Mouse (Mus musculus): ENCODE results near the gene Caly. TPM values are rescaled to one million over a fixed set of nuclear protein-coding genes. Genes with fewer than 3 reads are reported as not detected.

Gene Caly
- not detected for total RNA-seq (2023)

GRCm38 (mm10) chr7:140082242-140082678 lies at the start of gene Caly:
TSS of gene Caly (minus strand) at chr7:140082548.

GRCm38 (mm10) chr7:140116329-140117054 lies 34.1 kb upstream of the Caly start, which contains the start of gene Echs1:
TSS of gene Echs1 (minus strand) at chr7:140116476.

GRCm38 (mm10) chr7:140115583-140116328 lies 33.4 kb upstream of the Caly start, which contains the start of gene Paox:
TSS of gene Paox (plus strand) at chr7:140115799.

GRCm38 (mm10) chr7:140101993-140102860 lies 19.9 kb upstream of the Caly start, which contains the start of gene Fuom:
TSS of gene Fuom (minus strand) at chr7:140102441.

GRCm38 (mm10) chr7:140092924-140093528 lies 10.7 kb upstream of the Caly start, which contains the start of gene Prap1:
TSS of gene Prap1 (plus strand) at chr7:140093395.

GRCm38 (mm10) chr7:140048361-140049114 lies 33.8 kb downstream of the Caly start, which contains the start of gene Msx3:
TSS of gene Msx3 (minus strand) at chr7:140049089.

GRCm38 (mm10) chr7:140036281-140037170 lies 45.8 kb downstream of the Caly start, which contains the start of the genes Zfp511 and Tubgcp2:
TSS of gene Zfp511 (plus strand) at chr7:140036391.
TSS of gene Tubgcp2 (minus strand) at chr7:140036669.

Other genes with a start within 250 kb of the Caly start
- not detected for gene Adgra1, start 248.4 kb downstream of the Caly start, total RNA-seq (2023)
- not detected for gene Kndc1, start 187.9 kb downstream of the Caly start, total RNA-seq (2023)
- not detected for gene Utf1, start 138.8 kb downstream of the Caly start, total RNA-seq (2023)
- not detected for gene 6430531B16Rik, start 103.8 kb downstream of the Caly start, total RNA-seq (2023)
- gene Adam8, start 90.0 kb downstream of the Caly start, total RNA-seq (2023): 3.3 TPM
- gene Zfp511, start 46.2 kb downstream of the Caly start, total RNA-seq (2023): 36.5 TPM
- 24.5 TPM for gene Tubgcp2, start 45.9 kb downstream of the Caly start, total RNA-seq (2023)
- gene Msx3, start 33.5 kb downstream of the Caly start, total RNA-seq (2023): not detected
- not detected for gene Prap1, start 10.8 kb upstream of the Caly start, total RNA-seq (2023)
- 8.1 TPM for gene Fuom, start 19.9 kb upstream of the Caly start, total RNA-seq (2023)
- gene Paox, start 33.3 kb upstream of the Caly start, total RNA-seq (2023): 6.0 TPM
- 32.8 TPM for gene Echs1, start 33.9 kb upstream of the Caly start, total RNA-seq (2023)
- 11.8 TPM for gene Mtg1, start 55.0 kb upstream of the Caly start, total RNA-seq (2023)
- not detected for gene Sprn, start 72.3 kb upstream of the Caly start, total RNA-seq (2023)
- not detected for gene Olfr522, start 82.2 kb upstream of the Caly start, total RNA-seq (2023)
- not detected for gene Olfr523, start 90.7 kb upstream of the Caly start, total RNA-seq (2023)
- gene Olfr524, start 123.4 kb upstream of the Caly start, total RNA-seq (2023): not detected
- not detected for gene Cd163l1, start 135.7 kb upstream of the Caly start, total RNA-seq (2023)
- gene 5830411N06Rik, start 164.7 kb upstream of the Caly start, total RNA-seq (2023): 0.32 TPM
- gene Olfr525, start 238.3 kb upstream of the Caly start, total RNA-seq (2023): not detected